ENCODE assay signal across 27 mouse cellular contexts in genomic region chr1:136058594-136058993, GRCm38 (mm10). TPM values are rescaled to one million over a fixed set of nuclear protein-coding genes. Genes with fewer than 3 reads are reported as not detected.
A peak's percentile ranks its signal among the peaks of the same experiment; 100 is the strongest.
DNase-seq lines count a peak whose midpoint lies in the region; ATAC-seq and TF ChIP-seq lines count a peak whose summit lies in the region.
"Had no signal": no experiment of that assay in that cellular context is flagged by ENCODE, and none has a peak within 500 bp of the region (broad histone marks: within the 10 kb centered on the region; RNA-seq: fewer than 3 reads in every experiment).

No protein-coding gene starts in this region.

- no peaks in the 10 kb centered on the region for H3K9me3 ChIP-seq in liver, embryonic 16.5 days (replicated peaks; ENCODE audit: control insufficient read depth, low read length)
- no peaks in the 10 kb centered on the region for H3K9me3 ChIP-seq in liver, embryonic 11.5 days (ENCODE audit: control insufficient read depth, low read length)
- no peaks in the 10 kb centered on the region for H3K9me3 ChIP-seq in stomach, embryonic 15.5 days
- H3K9me3 ChIP-seq: embryonic facial prominence, embryonic 12.5 days; forebrain, embryonic 15.5 days; heart, embryonic 15.5 days; hindbrain, embryonic 10.5 days had no signal

- H3K9ac ChIP-seq in liver, embryonic 16.5 days (ENCODE audit: low read depth, low read length) = no peak overlapping the region
- no peak overlapping the region for H3K9ac ChIP-seq in liver, embryonic 11.5 days (ENCODE audit: low read depth, low read length)
- H3K9ac ChIP-seq in stomach, embryonic 15.5 days = no peak overlapping the region
- H3K9ac ChIP-seq: embryonic facial prominence, embryonic 12.5 days; forebrain, embryonic 15.5 days; heart, embryonic 15.5 days; hindbrain, embryonic 14.5 days had no signal

- no peaks in the 10 kb centered on the region for H3K36me3 ChIP-seq in liver, embryonic 16.5 days (ENCODE audit: control insufficient read depth, insufficient read depth)
- no peaks in the 10 kb centered on the region for H3K36me3 ChIP-seq in liver, embryonic 11.5 days (ENCODE audit: control insufficient read depth, insufficient read depth, low read length)
- no peaks in the 10 kb centered on the region for H3K36me3 ChIP-seq in stomach, embryonic 15.5 days
- H3K36me3 ChIP-seq: embryonic facial prominence, embryonic 12.5 days; forebrain, embryonic 15.5 days; heart, embryonic 15.5 days; hindbrain, embryonic 10.5 days had no signal

- H3K27ac ChIP-seq in gastrocnemius, adult 2 months = peak overlapping the region; percentile 94
- H3K27ac ChIP-seq in liver, embryonic 16.5 days (ENCODE audit: low read length) = no peak overlapping the region
- no peak overlapping the region for H3K27ac ChIP-seq in liver, embryonic 11.5 days (ENCODE audit: low read depth, low read length)
- H3K27ac ChIP-seq in stomach, embryonic 15.5 days = no peak overlapping the region
- H3K27ac ChIP-seq: embryonic facial prominence, embryonic 12.5 days; forebrain, embryonic 15.5 days; heart, adult 2 months; heart, embryonic 15.5 days; hindbrain, embryonic 10.5 days; hindbrain, embryonic 14.5 days had no signal

- intact Hi-C loops in gastrocnemius, adult 2 months (cut with DNase I) = no loop called here

- peak; percentile 37; the same call in 1 of the 2 replicates for ATAC-seq in liver, embryonic 16.5 days (ENCODE audit: low read depth)
- no peak for ATAC-seq in liver, embryonic 11.5 days (replicated peaks; ENCODE audit: low FRiP score)
- ATAC-seq in stomach, embryonic 15.5 days (ENCODE audit: insufficient read depth, low FRiP score, low read depth) = peak; percentile 61
- ATAC-seq: activated CD4-positive, CD25-positive, alpha-beta regulatory T cell, adult 4 months; CD4-positive, CD25-positive, alpha-beta regulatory T cell, adult 4 months; forebrain, embryonic 15.5 days had no signal

- no peak for DNase-seq in gastrocnemius, adult 2 months
- no peak for DNase-seq in gastrocnemius, adult 18-20 months (ENCODE audit: low spot score)
- DNase-seq in liver, embryonic 11.5 days (ENCODE audit: low spot score) = no peak
- no peak for DNase-seq in testis, postnatal 14 days (ENCODE audit: low spot score)
- no peak for DNase-seq in urinary bladder, adult 2 months (ENCODE audit: low spot score)
- DNase-seq: adrenal gland, postnatal 14 days; B cell, adult 2 months; cerebellum, adult 11-12 months; cerebellum, adult 9-10 months; cerebellum, postnatal 25 days; gastrocnemius, postnatal 14 days; heart, adult 2 months had no signal

- no peaks in the 10 kb centered on the region; the same call in 1 of the 2 replicates for H3K27me3 ChIP-seq in liver, embryonic 16.5 days (ENCODE audit: control insufficient read depth, insufficient read depth, low read depth, low read length)
- H3K27me3 ChIP-seq in liver, embryonic 11.5 days (replicated peaks; ENCODE audit: control insufficient read depth, insufficient read depth, low read length) = peaks cover 14% of the 10 kb centered on the region
- no peaks in the 10 kb centered on the region for H3K27me3 ChIP-seq in stomach, embryonic 15.5 days (replicated peaks)
- H3K27me3 ChIP-seq: embryonic facial prominence, embryonic 12.5 days; forebrain, embryonic 15.5 days had no signal

- H3K4me1 ChIP-seq in liver, embryonic 16.5 days (ENCODE audit: control insufficient read depth, low read depth, low read length) = no peaks in the 10 kb centered on the region; the same call in 1 of the 2 replicates
- H3K4me1 ChIP-seq in liver, embryonic 11.5 days (replicated peaks; ENCODE audit: control insufficient read depth, insufficient read depth, low read length) = no peaks in the 10 kb centered on the region
- H3K4me1 ChIP-seq in stomach, embryonic 15.5 days = no peaks in the 10 kb centered on the region
- H3K4me1 ChIP-seq: embryonic facial prominence, embryonic 12.5 days had no signal

- TF ChIP-seq CTCF in gastrocnemius, adult 2 months (IDR thresholded peaks at IDR 0.05) = no peak

- peak overlapping the region; percentile 82; the same call in 1 of the 2 replicates for H3K4me3 ChIP-seq in gastrocnemius, adult 2 months
- H3K4me3 ChIP-seq in liver, embryonic 16.5 days (ENCODE audit: low read depth, low read length) = no peak overlapping the region
- H3K4me3 ChIP-seq in liver, embryonic 11.5 days (ENCODE audit: low read depth, low read length) = no peak overlapping the region
- no peak overlapping the region for H3K4me3 ChIP-seq in stomach, embryonic 15.5 days (replicated peaks)
- H3K4me3 ChIP-seq: embryonic facial prominence, embryonic 12.5 days; forebrain, embryonic 15.5 days; heart, adult 2 months; heart, embryonic 15.5 days; hindbrain, embryonic 10.5 days had no signal

- H3K4me2 ChIP-seq in liver, embryonic 16.5 days (ENCODE audit: low read depth, low read length) = no peak overlapping the region
- H3K4me2 ChIP-seq in liver, embryonic 11.5 days = no peak overlapping the region
- H3K4me2 ChIP-seq in stomach, embryonic 15.5 days = no peak overlapping the region
- H3K4me2 ChIP-seq: embryonic facial prominence, embryonic 12.5 days; forebrain, embryonic 15.5 days; heart, embryonic 11.5 days; heart, embryonic 15.5 days; hindbrain, embryonic 14.5 days had no signal

- WGBS in liver, embryonic 16.5 days (ENCODE audit: insufficient replicate concordance) = 24% methylated on average over 3 of the region's 3 CpGs
- 48% methylated on average over 3 of the region's 3 CpGs for WGBS in liver, embryonic 11.5 days
- WGBS in stomach, embryonic 15.5 days = 46% methylated on average over 3 of the region's 3 CpGs

RNA-seq across cellular contexts. Expression of gene Cacna1s, which starts 6.0 kb away (rescaled TPM):
- 100 to 1,000 TPM; 779 to 840 TPM for total RNA-seq in gastrocnemius, adult 2 months (2021)
- total RNA-seq in gastrocnemius, adult 18-20 months (2021) = 1,000 to 10,000 TPM in 1 of 2 experiments, 100 to 1,000 TPM in 1; 824 to 1,030 TPM
- 0.15 and 0.60 TPM in 2 replicates for polyA plus RNA-seq in liver, embryonic 16.5 days (2015; fragmentation: Nextera tagmentation; extraction: Ambion mirVana)
- 0.09 and 0.45 TPM in 2 replicates for polyA plus RNA-seq in liver, embryonic 11.5 days (2014; fragmentation: Nextera tagmentation; extraction: Ambion mirVana)
- polyA plus RNA-seq in stomach, embryonic 15.5 days (2015; fragmentation: Nextera tagmentation; extraction: Ambion mirVana) = 0.10 and 0.17 TPM in 2 replicates
- polyA plus RNA-seq in urinary bladder, adult 2 months (2012; rRNA removed) = 0.08 and 0.27 TPM in 2 replicates
- total RNA-seq: MEL had no signal

RNA-seq across cellular contexts. Expression of gene Ascl5, which starts 8.0 kb away (rescaled TPM):
- not detected for total RNA-seq in gastrocnemius, adult 2 months (2021)
- total RNA-seq in gastrocnemius, adult 18-20 months (2021) = not detected
- polyA plus RNA-seq in liver, embryonic 16.5 days (2015; fragmentation: Nextera tagmentation; extraction: Ambion mirVana) = not detected in 2 replicates
- 0.47 TPM in 1 of 2 replicates, not detected in the other for polyA plus RNA-seq in liver, embryonic 11.5 days (2014; fragmentation: Nextera tagmentation; extraction: Ambion mirVana)
- 0.33 and 0.50 TPM in 2 replicates for polyA plus RNA-seq in stomach, embryonic 15.5 days (2015; fragmentation: Nextera tagmentation; extraction: Ambion mirVana)
- not detected in 2 replicates for polyA plus RNA-seq in urinary bladder, adult 2 months (2012; rRNA removed)
- total RNA-seq: adrenal gland, adult 18-20 months; adrenal gland, postnatal 14 days; gastrocnemius, postnatal 14 days; heart, adult 2 months; heart, postnatal 25 days; MEL had no signal
- polyA plus RNA-seq: activated CD4-positive, CD25-positive, alpha-beta regulatory T cell, adult 4 months; CD4-positive, CD25-positive, alpha-beta regulatory T cell, adult 4 months; forebrain, embryonic 11.5 days; forebrain, embryonic 15.5 days; gonadal fat pad, adult 2 months; heart, adult 2 months; heart, embryonic 11.5 days; heart, embryonic 15.5 days; hindbrain, embryonic 10.5 days; hindbrain, embryonic 14.5 days had no signal

RNA-seq across cellular contexts. Expression of gene Tmem9, which starts 50.6 kb away (rescaled TPM):
- total RNA-seq in gastrocnemius, adult 2 months (2021) = 1 to 10 TPM; 5.2 to 9.9 TPM
- 1 to 10 TPM; 5.9 to 7.0 TPM for total RNA-seq in gastrocnemius, adult 18-20 months (2021)
- 92.9 and 94.4 TPM in 2 replicates for polyA plus RNA-seq in liver, embryonic 16.5 days (2015; fragmentation: Nextera tagmentation; extraction: Ambion mirVana)
- polyA plus RNA-seq in liver, embryonic 11.5 days (2014; fragmentation: Nextera tagmentation; extraction: Ambion mirVana) = 79.6 and 92.6 TPM in 2 replicates
- 141 and 161 TPM in 2 replicates for polyA plus RNA-seq in stomach, embryonic 15.5 days (2015; fragmentation: Nextera tagmentation; extraction: Ambion mirVana)
- polyA plus RNA-seq in urinary bladder, adult 2 months (2012; rRNA removed) = 52.4 and 55.4 TPM in 2 replicates

RNA-seq across cellular contexts. Expression of gene Igfn1, which starts 52.5 kb away (rescaled TPM):
- 10 to 100 TPM; 21.8 to 52.3 TPM for total RNA-seq in gastrocnemius, adult 2 months (2021)
- total RNA-seq in gastrocnemius, adult 18-20 months (2021) = 10 to 100 TPM; 32.4 to 62.9 TPM
- not detected in 2 replicates for polyA plus RNA-seq in liver, embryonic 16.5 days (2015; fragmentation: Nextera tagmentation; extraction: Ambion mirVana)
- not detected in 2 replicates for polyA plus RNA-seq in liver, embryonic 11.5 days (2014; fragmentation: Nextera tagmentation; extraction: Ambion mirVana)
- polyA plus RNA-seq in stomach, embryonic 15.5 days (2015; fragmentation: Nextera tagmentation; extraction: Ambion mirVana) = 0.06 and 0.09 TPM in 2 replicates
- not detected in 2 replicates for polyA plus RNA-seq in urinary bladder, adult 2 months (2012; rRNA removed)
- total RNA-seq: adrenal gland, postnatal 14 days; heart, adult 2 months had no signal
- polyA plus RNA-seq: activated CD4-positive, CD25-positive, alpha-beta regulatory T cell, adult 4 months; CD4-positive, CD25-positive, alpha-beta regulatory T cell, adult 4 months; forebrain, embryonic 11.5 days; forebrain, embryonic 15.5 days; heart, adult 2 months; heart, embryonic 15.5 days; hindbrain, embryonic 14.5 days had no signal
